Mouse (Mus musculus): Measurements from ENCODE around the gene Creg2. TPM values are rescaled to one million over a fixed set of nuclear protein-coding genes. Genes with fewer than 3 reads are reported as not detected.

Gene Creg2
- total and polyA plus RNA-seq, 2 experiments from 2014 or later, result 15.7 to 17.6 TPM

DNA sequence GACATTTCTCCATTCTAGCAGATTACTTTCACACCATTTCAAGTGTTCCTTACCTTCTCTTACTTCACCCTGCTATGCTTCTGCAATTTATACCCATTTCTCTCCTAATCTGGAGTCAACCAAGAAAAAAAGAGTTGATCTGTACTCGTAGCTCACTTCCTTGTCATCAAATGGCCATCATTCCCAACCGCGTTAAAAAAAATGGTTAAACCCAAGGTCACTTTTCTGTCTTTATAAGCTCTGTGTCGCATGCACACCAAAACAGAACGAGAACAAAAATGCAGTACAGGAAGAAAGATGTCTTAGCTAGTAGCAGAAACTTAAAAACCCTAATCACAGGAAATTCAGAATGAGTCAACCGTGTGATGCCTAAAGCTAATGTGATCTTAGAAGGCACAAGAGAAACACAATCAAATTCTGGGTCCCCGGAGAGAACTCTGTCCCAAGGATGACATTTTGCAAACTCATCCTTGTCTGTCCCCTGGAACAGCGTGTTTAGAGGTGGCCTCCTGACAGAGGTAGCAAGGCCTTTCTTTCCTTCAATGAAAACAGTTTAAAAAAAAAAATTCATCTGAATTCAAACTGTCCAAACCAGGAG, 75.4 kb downstream of the Creg2 start:
- H3K36me3 ChIP-seq (ENCODE audit: insufficient read depth, low read length), result no peaks in the 10 kb centered on the region
- H3K9ac ChIP-seq (replicated peaks; ENCODE audit: low read length), result peak overlapping the region; percentile 94
- TF ChIP-seq CTCF (IDR thresholded peaks at IDR 0.05; ENCODE audit: low read depth), result no peak
- ATAC-seq (no peak), DNase-seq (ENCODE audit: low spot score) (no peak)
- WGBS, result 18% methylated on average over 8 of the region's 8 CpGs
- peaks cover 8% of the 10 kb centered on the region for H3K4me1 ChIP-seq (ENCODE audit: insufficient read depth, low read length)
- peak overlapping the region; percentile 62 for H3K4me2 ChIP-seq (ENCODE audit: low read depth, low read length)
- no peaks in the 10 kb centered on the region for H3K9me3 ChIP-seq (ENCODE audit: low read length)
- H3K27me3 ChIP-seq (ENCODE audit: insufficient read depth, low read length), result no peaks in the 10 kb centered on the region
- peak overlapping the region; percentile 97; the same call in 1 of the 2 replicates for H3K27ac ChIP-seq
- peak overlapping the region; percentile 94 for H3K4me3 ChIP-seq (ENCODE audit: low read length)

DNA sequence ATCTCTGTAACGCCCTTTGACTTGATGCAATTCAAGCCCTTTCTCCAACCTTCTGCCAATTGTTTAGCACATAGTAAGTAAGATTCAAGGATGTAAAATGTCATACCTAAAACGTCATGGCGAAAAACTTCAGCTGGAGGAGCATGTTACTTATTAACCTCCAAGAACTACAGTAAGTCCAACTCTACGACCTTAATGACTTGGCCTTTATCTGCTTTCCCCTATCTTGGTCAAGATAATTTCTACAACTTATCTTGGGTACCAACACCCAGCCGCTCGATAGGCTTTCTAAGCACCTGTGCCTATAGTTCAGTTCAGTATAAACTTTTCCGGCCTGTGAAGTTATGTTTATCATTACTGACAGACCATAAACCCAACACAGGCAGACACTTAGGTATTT, 77.4 kb downstream of the Creg2 start:
- H3K27ac ChIP-seq, result no peak overlapping the region
- H3K4me1 ChIP-seq (ENCODE audit: insufficient read depth, low read length), result peaks cover 8% of the 10 kb centered on the region
- H3K27me3 ChIP-seq (ENCODE audit: insufficient read depth, low read length), result no peaks in the 10 kb centered on the region
- no peaks in the 10 kb centered on the region for H3K36me3 ChIP-seq (ENCODE audit: insufficient read depth, low read length)
- WGBS, result 91% methylated on average over 7 of the region's 7 CpGs
- no peak overlapping the region for H3K4me2 ChIP-seq (ENCODE audit: low read depth, low read length)
- no peak overlapping the region for H3K4me3 ChIP-seq (ENCODE audit: low read length)
- TF ChIP-seq CTCF (IDR thresholded peaks at IDR 0.05; ENCODE audit: low read depth), result no peak
- no peaks in the 10 kb centered on the region for H3K9me3 ChIP-seq (ENCODE audit: low read length)
- H3K9ac ChIP-seq (replicated peaks; ENCODE audit: low read length), result no peak overlapping the region
- no peak for ATAC-seq
- DNase-seq (ENCODE audit: low spot score), result no peak

DNA sequence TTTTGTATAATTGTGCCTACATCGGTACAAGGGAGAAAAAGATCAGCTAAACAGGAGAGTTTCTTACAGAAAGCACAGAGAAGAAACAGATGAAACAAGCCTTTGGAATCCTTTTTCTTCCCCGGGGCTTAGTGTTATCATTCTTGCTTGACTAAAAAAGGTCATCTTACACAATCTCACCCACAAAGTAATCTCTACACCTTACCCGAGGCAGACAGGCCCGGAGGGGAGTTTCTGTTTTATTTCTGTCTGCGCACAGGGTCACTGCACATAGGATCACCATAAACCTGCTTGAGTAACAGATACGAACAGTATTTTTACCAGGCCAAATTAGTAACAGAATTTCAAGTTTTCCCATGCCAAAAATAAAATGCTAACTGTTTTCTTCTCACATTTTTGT, 79.6 kb downstream of the Creg2 start:
- H3K36me3 ChIP-seq (ENCODE audit: insufficient read depth, low read length), result no peaks in the 10 kb centered on the region
- H3K9ac ChIP-seq (replicated peaks; ENCODE audit: low read length), result no peak overlapping the region
- peaks cover 8% of the 10 kb centered on the region for H3K4me1 ChIP-seq (ENCODE audit: insufficient read depth, low read length)
- no peak for DNase-seq (ENCODE audit: low spot score)
- TF ChIP-seq CTCF (IDR thresholded peaks at IDR 0.05; ENCODE audit: low read depth), result no peak
- H3K4me3 ChIP-seq (ENCODE audit: low read length), result no peak overlapping the region
- no peaks in the 10 kb centered on the region for H3K9me3 ChIP-seq (ENCODE audit: low read length)
- H3K4me2 ChIP-seq (ENCODE audit: low read depth, low read length), result no peak overlapping the region
- no peak overlapping the region for H3K27ac ChIP-seq
- WGBS, result 76% methylated on average over 6 of the region's 6 CpGs
- ATAC-seq, result no peak
- no peaks in the 10 kb centered on the region for H3K27me3 ChIP-seq (ENCODE audit: insufficient read depth, low read length)

Other genes with a start within 250 kb of the Creg2 start
- 17.4 and 17.7 TPM in 2 replicates for gene Tbc1d8, start 172.7 kb downstream of the Creg2 start, total RNA-seq (2014; rRNA removed)
- gene Tbc1d8, start 172.7 kb downstream of the Creg2 start, polyA plus RNA-seq (2015; fragmentation: Nextera tagmentation; extraction: Ambion mirVana), result 7.6 and 7.8 TPM in 2 replicates
- gene Cnot11, start 116.5 kb downstream of the Creg2 start, total RNA-seq (2014; rRNA removed), result 26.4 and 31.7 TPM in 2 replicates
- gene Cnot11, start 116.5 kb downstream of the Creg2 start, polyA plus RNA-seq (2015; fragmentation: Nextera tagmentation; extraction: Ambion mirVana), result 12.3 and 12.7 TPM in 2 replicates
- gene Rnf149, start 74.1 kb downstream of the Creg2 start, total RNA-seq (2014; rRNA removed), result 13.0 and 14.5 TPM in 2 replicates
- 22.3 and 24.4 TPM in 2 replicates for gene Rnf149, start 74.1 kb downstream of the Creg2 start, polyA plus RNA-seq (2015; fragmentation: Nextera tagmentation; extraction: Ambion mirVana)
- 0.10 and 0.97 TPM in 2 replicates for gene Rfx8, start 69.5 kb upstream of the Creg2 start, total RNA-seq (2014; rRNA removed)
- 0.39 and 0.68 TPM in 2 replicates for gene Rfx8, start 69.5 kb upstream of the Creg2 start, polyA plus RNA-seq (2015; fragmentation: Nextera tagmentation; extraction: Ambion mirVana)
- not detected in 2 replicates for gene Gm3646, start 153.9 kb upstream of the Creg2 start, total RNA-seq (2014; rRNA removed)
- not detected in 2 replicates for gene Gm3646, start 153.9 kb upstream of the Creg2 start, polyA plus RNA-seq (2015; fragmentation: Nextera tagmentation; extraction: Ambion mirVana)
- 172 and 189 TPM in 2 replicates for gene Map4k4, start 249.4 kb upstream of the Creg2 start, total RNA-seq (2014; rRNA removed)
- gene Map4k4, start 249.4 kb upstream of the Creg2 start, polyA plus RNA-seq (2015; fragmentation: Nextera tagmentation; extraction: Ambion mirVana), result 32.4 and 34.1 TPM in 2 replicates